Mouse (Mus musculus) forebrain, postnatal 0 days (tissue): ENCODE measurements around the gene Cercam. TPM values are rescaled to one million over a fixed set of nuclear protein-coding genes. Genes with fewer than 3 reads are reported as not detected.
A peak's percentile ranks its signal among the peaks of the same experiment; 100 is the strongest.

ENCODE experiments used
- ATAC-seq: fragments of 200-750 bp; cut with Nextera tagmentation; 2 replicates; pipeline ENCODE4 v1.8.0; 2017; ENCODE audit warnings: mild to moderate bottlenecking, moderate library complexity
- DNase-seq: peaks from one replicate; pipeline ENCODE4 v3.0.0-alpha.2; 2015
- H3K27ac ChIP-seq: fragments of 300-500 bp; sonication (generic); 2 replicates; pipeline ENCODE4 v1.5.1; 2014; ENCODE audit warnings: low read depth, mild to moderate bottlenecking, antibody characterized with exemption, low read length, moderate library complexity, mixed read lengths
- H3K27me3 ChIP-seq: fragments of 300-500 bp; sonication (generic); 2 replicates; pipeline ENCODE4 v1.6.1; 2014; ENCODE audit warnings: mild to moderate bottlenecking, low read length, mixed read lengths; ENCODE audit not compliant: insufficient read depth
- H3K36me3 ChIP-seq: fragments of 300-500 bp; sonication (generic); 2 replicates; pipeline ENCODE4 v1.6.1; 2014; ENCODE audit warnings: mild to moderate bottlenecking, moderate library complexity; ENCODE audit not compliant: insufficient read depth
- H3K4me1 ChIP-seq: fragments of 300-500 bp; sonication (generic); 2 replicates; pipeline ENCODE4 v1.6.1; 2014; ENCODE audit warnings: antibody characterized with exemption; ENCODE audit not compliant: insufficient read depth
- H3K4me2 ChIP-seq: fragments of 300-500 bp; sonication (generic); 2 replicates; pipeline ENCODE4 v1.6.1; 2014; ENCODE audit warnings: low read depth, mild to moderate bottlenecking, moderate library complexity
- H3K4me3 ChIP-seq: fragments of 300-500 bp; sonication (generic); 2 replicates; pipeline ENCODE4 v1.5.1; 2014; ENCODE audit warnings: low read depth, low read length, mixed read lengths
- H3K9ac ChIP-seq: fragments of 300-500 bp; sonication (generic); 2 replicates; pipeline ENCODE4 v1.6.1; 2014; ENCODE audit warnings: mild to moderate bottlenecking
- H3K9me3 ChIP-seq: fragments of 300-500 bp; sonication (generic); 2 replicates; pipeline ENCODE4 v1.6.1; 2016; ENCODE audit warnings: low read length
- CTCF ChIP-seq: sonication (generic); IDR thresholded peaks from 2 replicates; pipeline ENCODE4 v1.5.1; 2016; ENCODE audit warnings: antibody characterized with exemption, control low read depth, low read depth
- WGBS: fragments of 180-500 bp; shearing (Covaris S2); extraction: QIAGEN DNeasy Blood & Tissue Kit; methylation state at CpG from one replicate; pipeline ENCODE4 v1.1.7; 2014; 5-methylcytosine and 5-hydroxymethylcytosine counted together
- microRNA-seq, 2 experiments: library from miRNA; unstranded; fragments of <30 nt; microRNA quantifications; one replicate each; pipeline ENCODE4; 2016
- polyA plus RNA-seq: library from polyadenylated mRNA; unstranded; fragments of >200 nt; fragmentation: Nextera tagmentation; extraction: Ambion mirVana; gene quantifications from 2 replicates; pipeline ENCODE4 v1.2.1, GENCODE M21; 2015
- total RNA-seq: library from RNA; depleted of rRNA; stranded (reverse); fragments of >200 nt; gene quantifications from 2 replicates; pipeline ENCODE4 v1.2.3, GENCODE M21; 2014; rRNA removed

Gene Cercam
- total and polyA plus RNA-seq, 2 experiments from 2014 or later: 14.1 to 16.9 TPM

DNA sequence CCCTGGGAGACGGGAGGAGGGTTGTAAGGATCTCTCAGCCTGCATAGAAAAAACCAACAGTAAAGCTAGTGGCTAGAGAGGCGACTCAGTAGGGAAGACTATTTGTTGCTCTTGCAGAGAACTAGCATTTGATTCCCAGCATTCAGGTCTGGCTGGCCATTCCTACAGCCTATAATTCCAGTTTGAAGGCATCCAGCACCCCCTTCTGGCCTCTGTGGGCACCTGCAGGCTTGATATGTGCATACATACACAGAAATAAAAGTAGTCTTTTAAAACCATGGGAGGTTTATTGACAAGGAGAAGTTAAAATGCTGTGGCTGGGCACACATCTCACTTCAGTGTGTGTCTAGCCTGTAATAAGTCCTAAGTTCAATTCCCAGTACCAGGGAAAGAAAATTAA, 41.1 kb downstream of the Cercam start:
- Histone ChIP-seq H3K9ac (no peak overlapping the region), H3K9me3 (no peaks in the 10 kb centered on the region), H3K36me3 (peaks cover 74% of the 10 kb centered on the region), H3K4me1 (no peaks in the 10 kb centered on the region), H3K4me3 (no peak overlapping the region), H3K4me2 (no peak overlapping the region), H3K27me3 (no peaks in the 10 kb centered on the region), H3K27ac (no peak overlapping the region)
- WGBS: 93% methylated on average over 2 of the region's 2 CpGs
- DNase-seq (no peak), ATAC-seq (no peak)
- TF ChIP-seq CTCF: 0 out of 2 replicates have a peak, but pooled peaks have one; percentile 21

DNA sequence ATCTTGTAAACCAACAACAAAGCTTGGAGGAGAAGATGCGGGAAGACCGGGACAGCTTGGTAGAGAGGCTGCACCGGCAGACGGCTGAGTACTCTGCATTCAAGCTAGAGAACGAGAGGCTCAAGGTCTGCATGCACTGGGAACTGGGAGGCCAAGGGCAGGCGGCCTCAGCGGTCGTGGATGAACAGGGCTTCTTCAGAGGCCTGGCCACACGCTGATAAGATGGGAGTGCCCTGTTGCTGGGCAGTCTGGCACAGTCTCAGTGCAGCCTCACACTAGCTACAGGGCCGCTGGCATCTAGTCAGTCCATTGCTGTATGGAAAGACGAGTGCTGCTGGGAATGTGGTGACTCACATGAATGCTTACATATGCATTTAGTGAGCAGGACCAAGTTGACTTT, 48.7 kb downstream of the Cercam start:
- H3K9me3 ChIP-seq: no peaks in the 10 kb centered on the region
- no peak overlapping the region for H3K27ac ChIP-seq
- no peak overlapping the region for H3K4me3 ChIP-seq
- no peak for TF ChIP-seq CTCF
- no peaks in the 10 kb centered on the region for H3K4me1 ChIP-seq
- DNase-seq: no peak
- peaks cover 80% of the 10 kb centered on the region for H3K36me3 ChIP-seq
- H3K4me2 ChIP-seq: no peak overlapping the region
- ATAC-seq: no peak
- H3K9ac ChIP-seq: no peak overlapping the region
- H3K27me3 ChIP-seq: no peaks in the 10 kb centered on the region
- 92% methylated on average over 11 of the region's 11 CpGs for WGBS

DNA sequence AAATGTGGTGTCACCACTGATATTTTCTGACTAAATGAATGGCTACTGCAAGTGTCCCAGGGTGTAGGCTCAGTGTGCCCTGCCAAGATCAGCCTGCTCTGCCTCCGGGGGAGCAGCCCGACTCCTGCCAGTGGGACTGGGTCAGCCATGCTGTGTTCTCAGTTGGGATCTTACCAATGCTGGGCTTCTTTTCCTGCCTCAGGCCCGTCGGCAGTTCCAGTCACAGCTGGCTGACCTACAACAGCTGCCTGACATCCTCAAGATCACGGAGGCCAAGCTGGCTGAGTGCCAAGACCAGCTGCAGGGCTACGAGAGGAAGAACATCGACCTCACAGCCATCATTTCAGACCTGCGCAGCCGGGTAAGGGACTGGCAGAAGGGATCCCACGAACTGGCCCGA, 53.0 kb downstream of the Cercam start:
- no peak overlapping the region for H3K27ac ChIP-seq
- H3K4me1 ChIP-seq: no peaks in the 10 kb centered on the region
- no peak for ATAC-seq
- TF ChIP-seq CTCF: no peak
- no peak overlapping the region for H3K4me3 ChIP-seq
- no peaks in the 10 kb centered on the region for H3K9me3 ChIP-seq
- DNase-seq: no peak
- no peaks in the 10 kb centered on the region for H3K27me3 ChIP-seq
- peaks cover 83% of the 10 kb centered on the region for H3K36me3 ChIP-seq
- H3K9ac ChIP-seq: no peak overlapping the region
- WGBS: 59% methylated on average over 11 of the region's 11 CpGs
- no peak overlapping the region for H3K4me2 ChIP-seq

DNA sequence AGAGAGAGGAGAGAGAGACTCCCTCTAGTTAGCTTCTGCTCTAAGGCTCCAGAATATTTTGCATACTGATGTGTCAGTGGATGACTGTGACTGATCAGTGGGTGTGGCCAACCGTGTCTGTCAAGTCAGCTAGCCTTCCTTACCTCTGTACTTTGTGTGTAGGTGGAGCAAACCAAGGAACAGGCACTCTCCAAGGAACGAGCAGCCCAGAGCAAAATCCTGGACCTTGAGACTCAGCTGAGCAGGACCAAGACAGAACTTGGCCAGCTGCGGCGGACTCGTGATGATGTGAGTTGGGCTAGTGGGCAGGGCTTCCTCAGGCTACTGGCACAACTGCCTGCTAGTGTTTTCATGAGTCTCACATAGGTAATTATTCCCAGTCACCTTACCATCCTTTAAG, 57.6 kb downstream of the Cercam start:
- H3K27me3 ChIP-seq: no peaks in the 10 kb centered on the region
- H3K4me3 ChIP-seq: no peak overlapping the region
- H3K9me3 ChIP-seq: no peaks in the 10 kb centered on the region
- no peaks in the 10 kb centered on the region for H3K4me1 ChIP-seq
- no peak for TF ChIP-seq CTCF
- H3K27ac ChIP-seq: no peak overlapping the region
- H3K4me2 ChIP-seq: no peak overlapping the region
- DNase-seq (no peak), ATAC-seq (no peak)
- WGBS: 96% methylated on average over 5 of the region's 5 CpGs
- no peak overlapping the region for H3K9ac ChIP-seq
- peaks cover 86% of the 10 kb centered on the region for H3K36me3 ChIP-seq

DNA sequence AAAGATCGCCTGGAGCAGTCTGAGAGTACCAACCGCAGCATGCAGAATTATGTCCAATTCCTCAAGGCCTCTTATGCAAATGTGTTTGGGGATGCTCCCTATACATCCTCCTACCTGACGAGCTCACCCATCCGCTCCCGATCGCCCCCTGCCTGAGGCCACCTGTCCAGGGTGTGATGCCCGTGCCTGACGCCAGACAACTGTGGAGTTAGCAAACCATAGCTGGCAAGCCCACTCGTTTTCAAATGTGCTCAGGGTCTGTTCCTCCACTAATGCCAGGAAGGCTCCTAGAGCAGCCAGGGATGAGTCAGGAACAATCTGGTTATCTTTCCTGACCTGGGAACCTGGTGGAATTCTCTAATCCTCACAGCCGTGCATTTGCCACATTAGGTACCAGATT, 61.5 kb downstream of the Cercam start:
- ATAC-seq: no peak
- Histone ChIP-seq H3K27me3 (no peaks in the 10 kb centered on the region), H3K36me3 (peaks cover 48% of the 10 kb centered on the region), H3K4me3 (no peak overlapping the region), H3K9ac (no peak overlapping the region), H3K9me3 (no peaks in the 10 kb centered on the region), H3K4me2 (no peak overlapping the region), H3K4me1 (no peaks in the 10 kb centered on the region), H3K27ac (no peak overlapping the region)
- no peak for DNase-seq
- 77% methylated on average over 10 of the region's 10 CpGs for WGBS
- TF ChIP-seq CTCF: no peak

DNA sequence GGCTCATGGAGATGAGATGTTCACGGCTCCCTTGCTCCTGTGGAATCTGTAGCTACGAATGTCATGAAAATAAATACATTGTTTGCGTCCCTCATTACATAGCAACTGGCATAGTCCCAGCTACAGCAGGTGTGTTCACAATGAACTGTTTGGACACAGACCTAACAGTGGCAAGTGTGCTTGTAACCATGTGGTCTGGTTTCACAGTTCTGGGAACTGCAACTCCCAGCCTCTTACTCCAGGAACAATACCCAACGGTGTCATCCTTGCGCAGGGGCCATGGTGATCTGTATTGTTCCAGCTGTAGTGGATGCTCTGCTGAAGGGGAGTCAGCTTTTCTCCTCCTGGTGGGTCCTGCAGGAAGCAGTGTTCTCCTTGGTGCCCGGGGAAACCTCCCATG, 62.2 kb downstream of the Cercam start:
- H3K4me3 ChIP-seq: no peak overlapping the region
- TF ChIP-seq CTCF: no peak
- no peak overlapping the region for H3K4me2 ChIP-seq
- ATAC-seq: no peak
- no peak overlapping the region for H3K27ac ChIP-seq
- no peak for DNase-seq
- no peaks in the 10 kb centered on the region for H3K9me3 ChIP-seq
- no peak overlapping the region for H3K9ac ChIP-seq
- H3K4me1 ChIP-seq: peaks cover 5% of the 10 kb centered on the region
- peaks cover 42% of the 10 kb centered on the region for H3K36me3 ChIP-seq
- 78% methylated on average over 6 of the region's 6 CpGs for WGBS
- no peaks in the 10 kb centered on the region for H3K27me3 ChIP-seq

Small RNAs within 50 kb of the gene (microRNA-seq; reads per million reads assigned to microRNA genes)
- gene Mir219a-2 (0 reads per million in 2 experiments), gene Mir219b (0 reads per million in 2 experiments)

Other genes with a start within 250 kb of the Cercam start
- gene Rapgef1, start 249.4 kb upstream of the Cercam start, total RNA-seq: 81.9 and 99.1 TPM in 2 replicates
- 17.9 and 19.4 TPM in 2 replicates for gene Rapgef1, start 249.4 kb upstream of the Cercam start, polyA plus RNA-seq
- 0.86 and 1.5 TPM in 2 replicates for gene Gm13420, start 117.5 kb upstream of the Cercam start, total RNA-seq
- gene Gm13420, start 117.5 kb upstream of the Cercam start, polyA plus RNA-seq: 0.18 TPM in 1 of 2 replicates, not detected in the other
- gene Gm13547, start 109.9 kb upstream of the Cercam start, total RNA-seq: not detected in 2 replicates
- gene Gm13547, start 109.9 kb upstream of the Cercam start, polyA plus RNA-seq: not detected in 2 replicates
- 34.5 and 39.7 TPM in 2 replicates for gene Coq4, start 81.7 kb upstream of the Cercam start, total RNA-seq
- 31.2 and 36.7 TPM in 2 replicates for gene Coq4, start 81.7 kb upstream of the Cercam start, polyA plus RNA-seq
- gene Trub2, start 80.7 kb upstream of the Cercam start, total RNA-seq: 52.3 and 68.7 TPM in 2 replicates
- 22.4 and 27.3 TPM in 2 replicates for gene Trub2, start 80.7 kb upstream of the Cercam start, polyA plus RNA-seq
- gene Slc27a4, start 66.5 kb upstream of the Cercam start, total RNA-seq: 74.9 and 82.9 TPM in 2 replicates
- gene Slc27a4, start 66.5 kb upstream of the Cercam start, polyA plus RNA-seq: 32.3 and 40.3 TPM in 2 replicates
- 58.9 and 91.9 TPM in 2 replicates for gene Urm1, start 49.1 kb upstream of the Cercam start, total RNA-seq
- 27.3 and 29.4 TPM in 2 replicates for gene Urm1, start 49.1 kb upstream of the Cercam start, polyA plus RNA-seq
- gene Odf2, start 20.1 kb downstream of the Cercam start, total RNA-seq: 103 and 109 TPM in 2 replicates
- gene Odf2, start 20.1 kb downstream of the Cercam start, polyA plus RNA-seq: 40.3 and 60.8 TPM in 2 replicates
- gene Gle1, start 66.3 kb downstream of the Cercam start, total RNA-seq: 52.7 and 57.4 TPM in 2 replicates
- 55.2 and 62.3 TPM in 2 replicates for gene Gle1, start 66.3 kb downstream of the Cercam start, polyA plus RNA-seq
- gene Sptan1, start 96.4 kb downstream of the Cercam start, total RNA-seq: 839 and 918 TPM in 2 replicates
- gene Sptan1, start 96.4 kb downstream of the Cercam start, polyA plus RNA-seq: 182 and 192 TPM in 2 replicates
- 88.4 and 103 TPM in 2 replicates for gene Wdr34, start 179.7 kb downstream of the Cercam start, total RNA-seq
- gene Wdr34, start 179.7 kb downstream of the Cercam start, polyA plus RNA-seq: 65.1 and 83.6 TPM in 2 replicates
- gene Set, start 188.2 kb downstream of the Cercam start, total RNA-seq: 361 and 392 TPM in 2 replicates
- gene Set, start 188.2 kb downstream of the Cercam start, polyA plus RNA-seq: 349 and 384 TPM in 2 replicates
- 2.0 and 4.7 TPM in 2 replicates for gene Pkn3, start 208.5 kb downstream of the Cercam start, total RNA-seq
- 0.80 and 0.86 TPM in 2 replicates for gene Pkn3, start 208.5 kb downstream of the Cercam start, polyA plus RNA-seq
- 19.5 and 25.7 TPM in 2 replicates for gene Zdhhc12, start 224.5 kb downstream of the Cercam start, total RNA-seq
- gene Zdhhc12, start 224.5 kb downstream of the Cercam start, polyA plus RNA-seq: 20.8 and 23.3 TPM in 2 replicates